Mouse (Mus musculus) adrenal gland, postnatal 10 days (tissue): ENCODE measurements around the gene Pomp. TPM values are rescaled to one million over a fixed set of nuclear protein-coding genes. Genes with fewer than 3 reads are reported as not detected.
"Not testable (repeated sequence)": the region's sequence is repeated elsewhere in the genome, so short reads cannot be mapped to it uniquely, and the experiment has no call there.

Source experiments
- DNase-seq: peaks from one replicate; pipeline ENCODE4 v3.0.0; 2021; ENCODE audit warnings: mixed read lengths
- total RNA-seq, 2 experiments: library from RNA; stranded (reverse); gene quantifications; 2 replicates each; pipeline ENCODE4 v1.2.3; 2021

Gene Pomp
- total RNA-seq, 2 experiments from 2014 or later = 150 to 160 TPM

DNA sequence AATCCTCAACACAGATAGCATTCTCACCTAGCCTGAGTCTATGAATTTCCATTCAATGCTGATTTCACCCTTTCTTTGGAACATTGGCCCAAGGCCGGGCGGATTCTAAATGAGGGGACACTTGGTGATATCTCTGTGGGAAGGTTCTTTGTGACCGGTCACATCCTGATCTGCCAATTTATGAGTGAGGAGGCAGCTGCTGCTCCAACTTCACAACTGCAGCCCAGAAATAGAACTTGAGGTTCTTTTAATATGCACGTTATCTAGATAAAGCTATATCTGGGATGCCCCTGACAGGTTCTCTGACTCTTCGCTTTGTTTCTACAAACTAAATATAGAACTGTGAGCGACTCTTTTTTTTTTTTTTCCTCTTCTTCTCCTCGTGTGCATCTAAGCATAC, 10.1 kb upstream of the Pomp start:
- DNase-seq = no peak

DNA sequence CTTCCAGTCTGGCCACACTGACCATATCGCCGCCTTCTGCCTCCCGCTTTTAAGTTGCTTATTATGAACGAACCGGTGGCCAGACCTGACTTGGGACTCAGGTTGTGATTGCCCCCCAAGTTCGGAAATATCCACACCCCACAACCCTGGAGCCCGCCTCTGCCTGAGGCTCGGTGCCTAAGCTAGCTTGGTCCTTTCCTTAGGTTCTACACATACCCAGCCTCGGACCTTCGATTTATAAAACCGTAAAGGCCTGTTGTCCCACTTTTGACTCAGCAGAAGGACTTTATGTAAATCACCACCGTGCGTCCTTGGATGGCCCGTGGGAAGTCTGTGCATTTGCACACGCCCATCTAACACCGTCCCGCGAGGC, 199 bp upstream of the Pomp start:
- DNase-seq = no peak

DNA sequence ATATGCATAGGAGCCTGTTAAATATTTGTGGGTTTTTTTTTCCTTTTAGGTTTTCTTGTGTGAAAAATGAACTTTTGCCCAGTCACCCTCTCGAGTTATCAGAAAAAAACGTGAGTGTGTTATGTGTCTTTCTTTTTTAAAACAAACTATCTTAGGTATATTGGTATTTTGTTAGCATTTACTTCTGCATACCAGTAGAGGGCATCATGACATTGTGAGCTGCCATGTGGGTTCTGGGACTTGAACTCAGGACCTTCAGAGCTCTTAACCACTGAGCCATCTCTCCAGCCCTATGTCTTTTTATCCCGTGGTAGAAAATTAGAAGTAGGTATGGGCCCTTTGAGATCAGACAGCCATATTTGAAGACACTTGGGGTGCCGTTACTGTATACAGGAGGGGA, 8.4 kb downstream of the Pomp start:
- no peak for DNase-seq

DNA sequence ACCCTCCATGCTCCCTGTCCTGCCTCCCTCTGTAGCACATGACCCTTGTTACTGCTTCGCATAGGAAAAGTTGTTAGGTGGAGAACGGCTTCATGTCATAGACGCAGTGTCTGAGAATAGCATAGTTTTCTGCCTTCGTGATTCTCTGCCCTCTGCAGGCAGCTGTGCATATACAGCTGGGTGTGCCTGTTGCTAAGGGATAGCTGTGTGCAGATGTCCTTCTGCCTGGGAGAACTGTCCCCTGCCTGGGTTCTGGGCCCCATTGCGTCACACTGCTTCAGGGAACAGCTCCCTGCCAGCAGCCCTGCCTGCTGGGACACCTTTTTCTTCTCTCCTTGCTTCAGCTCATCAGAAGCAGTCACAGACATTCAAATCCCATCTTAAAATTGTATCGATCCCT, 9.3 kb downstream of the Pomp start:
- DNase-seq = no peak

DNA sequence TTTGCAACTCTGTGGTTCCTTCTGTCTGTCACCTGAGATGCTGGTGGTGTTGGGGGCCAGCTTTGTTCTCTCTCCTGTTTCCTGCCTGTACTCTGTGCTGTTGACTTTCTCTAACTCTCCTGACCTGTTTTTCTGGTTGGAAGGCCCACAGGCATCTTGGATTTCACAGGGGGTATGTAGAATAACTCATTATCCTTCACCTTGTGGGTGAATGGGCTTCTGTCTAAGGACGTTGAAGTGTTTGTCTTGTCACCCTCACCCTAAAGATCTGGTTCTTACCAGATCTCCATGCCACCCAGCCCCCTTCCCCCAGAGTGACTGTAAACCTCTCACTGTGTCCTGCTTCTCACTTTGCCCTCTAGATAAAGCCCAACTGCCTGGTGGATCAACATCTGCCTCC, 10.0 kb downstream of the Pomp start:
- no peak for DNase-seq

DNA sequence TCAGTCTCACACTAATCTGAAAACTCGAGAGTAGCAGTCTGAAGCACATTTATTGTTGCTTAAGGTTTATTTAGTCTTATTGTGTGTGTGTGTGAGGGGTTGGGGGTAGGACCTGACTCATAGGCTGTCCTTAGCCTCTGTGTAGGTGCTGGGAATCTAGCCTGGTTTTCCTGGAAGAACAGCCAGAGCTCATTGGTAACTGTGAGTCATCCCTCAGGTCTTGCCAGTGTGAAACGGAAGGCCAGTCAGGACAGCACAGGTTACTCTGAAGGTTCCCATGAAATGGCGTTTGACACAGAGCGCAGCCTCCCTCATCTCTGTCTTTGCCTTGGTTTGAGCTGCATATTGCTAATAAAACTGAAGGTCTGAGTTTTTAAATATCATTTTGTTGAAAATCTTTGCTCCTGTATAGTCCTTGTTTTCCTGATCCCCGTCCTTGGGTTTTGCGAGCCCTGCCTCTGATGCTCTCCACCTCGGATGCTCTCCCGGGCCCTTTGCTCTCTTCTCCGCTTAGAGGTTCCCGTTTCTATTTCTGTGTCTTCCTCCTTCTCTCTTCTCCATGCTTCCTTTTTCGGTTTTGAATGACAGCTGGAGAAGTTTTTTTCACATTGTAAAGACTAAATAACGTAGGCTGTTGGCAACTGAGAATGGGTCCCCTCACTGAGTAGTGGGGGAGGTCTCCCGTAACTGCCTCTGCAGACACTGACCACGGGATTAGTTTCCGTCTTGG, 11.0 kb downstream of the Pomp start:
- DNase-seq = no peak

DNA sequence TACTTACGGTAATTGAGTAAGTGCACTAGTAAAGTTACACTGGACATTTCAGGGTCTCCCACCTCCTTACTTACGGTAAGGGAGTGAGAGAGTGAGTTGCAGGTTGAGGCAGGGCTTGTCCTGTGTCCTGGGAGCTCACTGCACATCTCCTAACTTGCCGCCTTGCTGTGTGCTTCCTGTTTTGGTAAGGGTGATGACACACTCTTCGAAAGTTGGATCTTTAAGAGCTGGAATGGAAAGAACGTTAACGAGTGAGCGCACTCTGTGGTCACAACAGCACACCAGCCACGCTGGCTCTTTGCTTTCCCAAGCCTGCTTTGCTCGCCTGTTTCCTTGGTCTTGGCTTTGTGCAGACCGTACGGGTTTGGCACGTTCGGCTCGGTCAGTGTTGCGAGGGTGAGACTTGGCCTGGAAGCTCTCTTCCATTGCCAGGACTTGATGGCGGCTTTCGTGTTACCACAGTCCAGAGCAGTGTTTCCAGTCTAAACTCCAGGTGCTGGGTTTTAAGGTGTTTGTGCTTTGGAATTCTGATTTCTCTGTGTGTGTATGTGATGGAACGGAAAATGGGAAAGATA, 14.3 kb downstream of the Pomp start:
- no peak for DNase-seq

DNA sequence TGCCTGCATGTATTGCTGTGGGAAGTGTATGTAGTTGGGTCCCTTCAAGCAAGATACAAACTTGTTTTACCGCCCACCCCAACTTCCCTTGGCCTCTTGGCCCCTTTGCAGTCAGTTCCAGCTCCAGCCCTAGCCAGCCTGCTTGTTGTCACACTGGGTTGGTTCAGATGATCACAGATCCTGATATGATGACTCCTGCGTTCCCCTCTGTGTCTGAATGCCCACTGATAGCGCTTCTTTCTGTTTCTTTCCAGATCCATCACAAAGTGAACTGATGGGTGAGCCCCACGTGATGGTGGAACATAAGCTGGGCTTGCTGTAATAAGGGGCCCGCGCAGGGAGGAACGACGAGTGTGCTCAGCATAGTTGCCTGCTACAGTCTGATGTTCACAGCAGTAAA, 14.9 kb downstream of the Pomp start:
- DNase-seq = no peak

DNA sequence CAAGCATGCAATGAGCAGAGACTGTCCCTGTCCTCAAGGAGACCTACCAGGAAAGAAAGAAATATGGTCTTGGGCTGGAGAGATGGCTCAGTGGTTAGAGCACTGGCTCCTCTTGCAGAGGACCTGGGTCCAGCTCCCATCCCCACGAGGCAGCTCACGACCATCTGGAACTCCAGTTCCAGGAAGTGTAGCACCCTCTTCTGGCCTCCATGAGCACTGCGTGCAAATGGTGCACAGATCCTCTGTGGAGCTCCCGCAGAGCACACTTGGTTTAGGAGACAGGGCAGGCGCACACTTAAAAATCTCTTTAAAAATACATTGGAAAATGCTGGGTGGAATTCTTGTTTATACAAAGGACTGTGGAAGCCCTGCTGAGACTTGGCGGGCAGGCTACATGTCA, 17.3 kb downstream of the Pomp start:
- no peak for DNase-seq

DNA sequence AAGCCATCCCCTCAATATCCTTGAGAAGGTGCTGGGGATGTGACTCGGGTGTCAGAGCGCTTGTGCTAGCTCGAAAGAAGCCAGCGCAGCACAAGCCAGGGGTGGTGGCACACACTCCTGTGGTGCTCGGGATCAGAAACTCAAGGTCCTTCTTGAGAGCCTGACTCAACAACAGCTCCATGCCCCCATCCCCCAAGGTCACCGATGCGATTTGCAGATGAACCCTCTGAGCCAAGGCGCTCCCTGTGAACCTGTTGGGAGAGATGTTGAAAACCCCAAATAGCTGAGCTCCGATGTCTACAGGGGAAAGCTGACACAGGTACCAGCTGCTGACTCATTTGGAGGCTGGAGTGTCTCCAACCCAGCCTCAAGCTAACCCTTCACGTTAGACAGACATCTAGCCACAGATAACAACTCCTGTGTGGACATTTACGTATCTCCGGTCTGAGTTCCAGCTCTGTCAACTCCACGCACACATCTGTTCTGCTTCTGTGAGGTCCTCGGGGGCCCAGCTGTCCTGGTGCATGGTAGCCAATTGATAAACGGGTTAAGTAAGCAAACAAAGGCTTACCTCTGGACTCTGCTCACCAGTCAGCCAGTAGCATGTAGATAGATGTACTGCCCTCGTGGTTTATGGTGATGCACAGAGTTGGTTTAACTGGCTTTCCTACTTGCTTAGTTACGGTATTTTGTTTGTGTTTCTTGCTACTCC, 19.9 kb downstream of the Pomp start:
- DNase-seq = peak; percentile 30

DNA sequence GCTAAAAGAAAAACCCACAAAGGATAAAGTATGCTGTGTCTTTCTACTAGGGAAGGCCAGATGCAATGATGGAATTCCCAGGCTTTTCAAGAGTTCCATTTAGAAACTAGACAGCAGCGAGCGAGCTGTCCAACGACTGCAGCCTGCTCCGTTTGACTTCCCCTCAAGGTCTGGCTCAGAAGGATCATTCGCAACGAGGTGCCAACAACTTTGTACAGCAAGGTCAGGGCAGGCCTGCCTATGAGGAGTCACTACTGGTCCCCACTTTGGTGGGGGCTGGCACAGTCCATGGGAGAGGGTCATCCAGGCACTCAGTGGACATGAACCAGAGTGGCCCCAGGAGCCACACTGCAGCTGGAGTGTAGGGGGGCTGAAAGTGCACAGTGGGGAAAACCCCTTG, 23.3 kb downstream of the Pomp start:
- DNase-seq = peak; percentile 42

DNA sequence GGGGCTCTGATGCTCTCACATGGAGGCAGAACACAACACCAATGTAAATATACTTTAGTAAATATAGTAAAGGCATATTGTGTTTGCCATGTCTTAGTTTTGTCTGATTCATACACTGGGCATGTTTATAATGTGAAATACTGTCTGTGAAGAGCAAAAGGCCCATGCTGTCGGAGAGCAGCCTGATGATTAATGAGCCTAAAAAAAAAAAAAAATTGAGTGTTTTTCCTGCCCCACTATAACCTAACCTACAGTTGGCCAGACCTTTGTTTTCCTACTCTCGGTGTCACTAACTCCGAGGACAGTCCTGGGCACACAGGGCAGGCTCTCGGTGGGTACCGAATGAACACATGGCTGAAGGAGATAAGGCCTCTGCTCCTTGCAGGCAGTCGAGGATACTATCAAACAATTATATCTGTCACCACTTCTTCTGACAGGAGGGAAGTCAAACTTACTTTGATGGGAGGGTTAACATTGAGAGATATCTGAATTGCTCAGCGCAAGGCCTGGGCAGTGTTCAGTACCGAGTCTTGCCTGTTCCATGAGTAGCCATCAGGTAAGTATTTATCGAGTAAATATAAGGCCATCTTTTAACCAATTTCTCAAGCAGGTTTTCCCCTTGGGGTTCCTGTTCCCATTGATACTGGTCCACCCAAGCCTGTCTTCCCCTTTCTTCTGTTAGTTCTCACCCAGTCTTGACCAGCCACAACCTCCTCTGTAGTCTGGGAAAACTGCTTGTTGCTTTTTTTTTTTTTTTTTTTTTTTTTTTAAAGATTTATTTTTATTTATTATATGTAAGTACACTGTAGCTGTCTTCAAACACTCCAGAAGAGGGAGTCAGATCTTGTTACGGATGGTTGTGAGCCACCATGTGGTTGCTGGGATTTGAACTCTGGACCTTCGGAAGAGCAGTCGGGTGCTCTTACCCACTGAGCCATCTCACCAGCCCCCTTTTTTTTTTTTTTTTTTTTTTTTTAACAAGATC, 28.3 kb downstream of the Pomp start:
- no peak for DNase-seq

DNA sequence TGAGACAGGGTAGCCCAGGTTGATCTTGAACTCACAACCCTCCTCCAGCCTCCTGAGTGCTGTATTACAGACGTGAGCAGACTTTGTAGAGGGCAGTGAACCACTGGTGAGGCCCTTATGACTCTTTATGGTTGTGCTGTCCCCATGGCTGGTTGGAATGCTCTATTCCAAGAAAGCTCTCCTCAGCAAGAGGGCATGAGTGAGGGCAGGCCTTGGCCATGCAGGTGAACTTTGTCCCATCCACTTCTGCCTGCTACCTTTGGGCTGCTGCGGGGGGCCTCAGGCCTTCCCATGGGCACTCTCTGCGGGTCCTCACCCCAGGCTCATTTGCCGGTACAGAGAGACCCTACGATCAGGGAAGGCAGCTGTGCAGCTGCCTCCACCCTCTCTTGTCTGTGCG, 32.5 kb downstream of the Pomp start:
- no peak for DNase-seq

DNA sequence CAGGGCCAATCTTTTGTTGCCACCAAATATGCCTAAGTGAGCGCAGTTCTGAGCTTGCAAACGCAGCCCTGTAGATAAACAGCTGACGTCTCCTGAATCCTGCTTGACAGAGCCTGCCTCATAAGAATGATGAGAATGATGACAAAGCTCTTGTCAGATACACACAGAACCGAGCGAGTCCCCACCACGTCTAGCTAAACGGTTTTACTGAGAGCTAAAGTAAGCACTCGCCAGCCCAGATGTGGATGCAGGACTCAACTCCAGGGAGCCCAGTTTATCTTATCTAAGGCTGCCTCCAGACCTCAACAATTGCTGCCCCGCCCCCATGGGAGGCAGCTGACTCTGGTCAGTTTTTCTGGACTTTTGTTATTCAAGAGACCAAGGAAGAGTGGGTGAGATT, 32.9 kb downstream of the Pomp start:
- no peak for DNase-seq

DNA sequence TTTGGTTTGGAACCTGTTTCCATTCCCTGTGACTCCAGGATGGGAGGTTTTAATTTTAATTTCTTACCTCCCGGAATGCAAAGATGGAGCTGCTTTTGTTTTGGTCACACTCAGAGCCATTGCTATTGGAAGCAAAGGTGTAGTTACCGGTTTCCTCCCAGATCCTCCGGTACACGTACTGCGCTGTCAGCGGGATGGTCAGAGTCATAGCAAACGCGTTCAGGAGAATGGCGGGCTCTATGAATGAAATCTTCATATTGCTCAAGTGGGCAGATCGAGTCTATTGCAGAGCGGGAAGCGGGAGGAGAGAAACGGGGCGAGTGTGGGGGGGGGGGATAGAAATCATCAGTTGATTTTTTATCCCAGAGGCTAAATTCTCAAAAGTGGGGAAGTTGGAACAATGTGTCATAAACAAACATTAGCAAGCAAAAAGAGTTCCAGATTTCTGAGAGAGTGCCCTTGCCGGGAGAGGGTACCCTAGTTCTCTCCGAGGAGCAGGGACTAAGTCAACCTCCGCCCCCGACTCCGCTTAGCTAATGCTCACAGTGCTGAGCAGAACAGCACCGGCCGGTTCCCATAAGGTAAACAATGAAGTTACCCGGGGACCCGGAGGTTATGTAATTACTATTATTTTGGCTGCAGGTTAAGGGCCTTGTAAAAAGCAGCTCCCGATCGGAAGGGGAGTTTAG, 33.6 kb downstream of the Pomp start:
- DNase-seq = peak; percentile 55

DNA sequence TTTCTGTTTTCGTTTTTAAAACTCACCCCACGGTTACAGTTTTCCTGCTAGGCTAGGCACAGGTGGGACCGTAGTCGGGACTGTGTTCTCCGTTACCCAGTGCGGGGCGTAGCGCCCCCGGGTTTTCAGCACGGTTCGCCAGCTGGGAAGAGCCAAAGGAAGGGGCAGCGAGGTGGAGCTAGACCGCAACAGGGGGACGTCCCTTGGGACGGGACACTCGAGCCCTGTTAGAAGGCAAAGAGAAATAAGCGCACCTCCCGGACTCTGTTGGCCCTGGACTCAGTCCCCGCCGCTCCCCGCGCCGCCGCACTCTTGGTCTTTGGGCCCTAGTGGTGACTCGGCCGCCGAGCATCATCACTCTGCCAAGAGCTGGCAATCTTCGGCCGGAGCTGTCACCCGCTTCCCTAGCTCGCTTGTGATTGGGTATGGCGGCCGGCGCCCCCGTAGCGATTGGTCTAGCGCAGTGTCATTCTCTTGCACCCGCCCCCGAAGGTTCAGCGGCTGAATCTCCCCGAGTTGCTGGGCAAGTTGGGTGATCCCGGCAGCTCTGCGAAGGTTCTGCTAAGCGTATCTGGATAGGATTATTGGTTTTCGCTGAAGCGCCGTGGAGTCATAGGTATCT, 34.3 kb downstream of the Pomp start, which contains the start of gene Slc46a3:
Gene Slc46a3, minus strand, starts transcription at position 361 of the 622 bp plus-strand sequence.
- peak; percentile 96 for DNase-seq

DNA sequence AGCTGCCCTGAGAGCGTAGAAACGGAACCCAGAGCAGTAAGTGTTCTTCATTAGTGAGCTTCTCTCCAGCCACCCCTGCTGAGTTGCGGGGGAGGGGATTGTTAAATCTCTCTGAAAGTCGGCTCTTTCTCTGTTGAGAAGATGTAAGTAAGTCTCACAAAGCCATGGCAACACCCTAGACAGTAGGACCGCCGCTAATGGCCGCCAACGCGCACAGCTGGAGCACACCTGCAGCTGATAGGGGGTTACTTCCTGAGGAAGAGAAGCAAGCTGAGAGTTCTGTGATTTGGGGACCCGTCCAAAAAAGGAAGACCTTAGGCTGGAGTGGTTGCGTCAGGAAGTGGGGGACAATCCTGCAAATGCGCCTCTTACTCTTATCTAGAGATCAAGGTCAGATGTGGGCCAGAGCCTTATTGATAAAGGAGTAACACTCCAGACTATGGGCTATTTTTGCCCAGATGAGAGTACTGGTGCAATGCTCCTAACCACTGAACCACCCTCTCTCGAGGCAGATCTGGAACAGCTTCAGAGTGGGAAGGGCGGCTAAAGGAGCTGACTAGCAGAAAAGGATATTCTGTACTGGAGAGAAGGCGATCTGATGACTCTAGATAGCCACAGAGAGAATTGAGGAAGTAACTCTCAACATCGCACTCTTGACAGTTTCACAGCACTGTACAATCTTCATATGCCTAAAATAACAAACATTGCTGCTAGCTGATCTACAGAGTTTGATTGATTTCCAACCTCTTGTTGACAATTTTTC, 35.4 kb downstream of the Pomp start:
- no peak for DNase-seq

DNA sequence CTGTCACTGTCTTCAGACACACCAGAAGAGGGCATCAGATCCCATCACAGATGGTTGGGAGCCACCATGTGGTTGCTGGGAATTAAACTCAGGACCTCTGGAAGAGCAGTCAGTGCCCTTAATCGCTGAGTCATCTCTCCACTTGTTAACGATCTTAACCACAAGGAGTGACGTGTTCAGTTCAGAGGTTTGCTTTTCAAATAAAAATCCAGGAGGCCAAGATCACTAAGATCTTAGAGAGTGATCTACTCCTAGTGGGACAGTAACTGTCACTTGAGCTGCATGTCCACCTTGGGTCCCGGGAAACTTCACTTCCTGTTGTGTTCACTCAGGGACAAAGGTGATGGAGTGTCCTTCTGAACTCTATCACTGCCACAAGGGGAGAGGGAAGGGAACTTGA, 36.2 kb downstream of the Pomp start:
- DNase-seq = not testable (repeated sequence)

DNA sequence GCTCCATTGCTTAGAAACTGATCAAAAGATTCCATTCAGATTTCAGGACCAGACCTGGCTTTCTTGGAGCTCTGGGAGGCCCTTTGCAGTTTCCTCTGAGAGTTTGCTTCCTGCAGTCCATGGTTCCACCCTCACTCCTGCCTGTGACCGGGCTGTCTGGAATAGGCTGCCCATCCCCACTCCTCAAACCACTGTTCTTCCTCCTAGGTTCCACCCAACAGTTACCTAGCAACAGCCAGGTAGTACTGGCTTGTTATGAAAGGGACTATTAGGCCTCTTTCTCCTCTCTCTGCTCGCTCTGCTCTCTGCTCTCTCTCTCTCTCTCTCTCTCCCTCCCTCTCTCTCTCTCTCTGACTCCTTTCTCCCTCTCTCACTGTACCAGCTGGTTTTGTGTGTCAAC, 38.0 kb downstream of the Pomp start:
- DNase-seq = no peak

DNA sequence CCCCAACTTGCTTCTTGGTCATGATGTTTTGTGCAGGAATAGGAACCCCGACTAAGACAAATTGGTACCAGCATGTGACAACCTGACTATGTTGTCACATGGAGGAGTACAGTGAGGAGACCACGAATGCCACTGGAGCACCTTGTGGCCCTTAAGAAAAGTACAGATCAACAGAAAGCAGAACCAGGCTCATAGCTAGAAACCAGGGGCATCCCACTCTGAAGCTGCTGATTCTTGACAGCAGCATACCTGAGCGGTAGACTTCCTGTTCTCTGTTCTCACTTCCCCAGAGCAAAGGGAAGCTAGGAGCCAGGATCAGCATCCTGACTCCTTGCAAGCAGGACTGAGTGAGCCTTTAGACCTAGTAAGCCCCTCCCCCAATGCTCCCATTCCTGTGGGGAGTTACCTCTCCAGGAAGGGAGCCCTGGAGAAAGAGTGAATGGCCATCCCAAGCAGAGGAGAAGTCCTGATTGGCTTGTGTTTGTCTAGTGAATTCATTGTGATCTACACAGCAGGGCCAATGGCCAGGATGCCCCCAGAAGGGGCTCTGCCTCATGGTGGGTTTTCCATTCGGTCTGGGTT, 38.8 kb downstream of the Pomp start:
- no peak for DNase-seq
